ENCODE assay signal across 15 mouse cellular contexts in the genomic region with DNA sequence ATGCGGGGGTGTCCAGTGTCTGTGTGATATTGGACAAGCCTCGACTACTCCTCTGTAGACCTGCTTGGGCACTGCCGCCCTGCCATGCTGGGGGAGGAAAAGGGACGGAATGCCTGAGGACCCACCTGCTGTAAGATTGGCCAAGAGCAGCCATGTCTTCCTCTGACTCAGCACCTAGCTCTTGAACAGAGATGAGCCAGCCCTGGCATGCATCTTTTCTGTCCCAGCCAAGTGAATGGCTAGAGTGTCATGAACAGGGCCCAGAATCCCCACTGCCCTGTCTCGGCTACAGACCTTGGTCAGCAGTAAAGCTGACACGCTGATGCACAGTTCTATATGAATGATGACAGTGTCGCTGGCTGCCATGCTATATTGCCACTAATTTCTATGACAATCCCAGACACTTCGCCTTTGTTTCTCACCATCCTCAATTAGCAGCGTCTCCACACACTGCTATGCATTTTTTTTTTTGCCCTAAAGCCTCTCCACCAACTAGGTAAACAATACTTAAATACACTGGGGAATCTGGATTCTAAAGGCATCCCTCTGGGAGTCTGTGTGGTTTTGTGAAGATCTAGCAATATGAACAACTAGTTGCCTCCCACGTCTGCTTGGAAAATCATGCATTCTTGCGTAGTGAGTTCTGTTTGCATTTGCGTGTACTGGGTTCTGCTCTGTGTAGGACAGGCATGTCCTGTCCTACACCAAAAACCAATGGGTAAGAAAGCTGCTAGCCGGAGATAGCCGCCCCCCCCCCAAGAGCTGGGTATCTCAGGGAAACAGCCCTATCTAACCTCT.
"Had no signal": no experiment of that assay in that cellular context is flagged by ENCODE, and none has a peak within 500 bp of the region (broad histone marks: within the 10 kb centered on the region; RNA-seq: fewer than 3 reads in every experiment).

No protein-coding gene starts in this region.

- H3K4me1 ChIP-seq: limb, embryonic 12.5 days; liver, embryonic 13.5 days; lung, embryonic 15.5 days; megakaryocyte, embryonic 14.5 days had no signal

- DNase-seq: kidney, postnatal 25 days; liver; liver, embryonic 13.5 days; liver, postnatal 0 days; lung, postnatal 14 days; right cerebral cortex, postnatal 25 days; thymus, adult 18-20 months; thymus, postnatal 14 days had no signal

- H3K4me2 ChIP-seq: limb, embryonic 12.5 days; liver, embryonic 13.5 days; lung, embryonic 15.5 days; midbrain, embryonic 11.5 days; midbrain, embryonic 15.5 days; neural tube, embryonic 12.5 days had no signal

- H3K4me3 ChIP-seq: limb, embryonic 12.5 days; liver, embryonic 13.5 days; lung, embryonic 15.5 days; megakaryocyte, embryonic 14.5 days; midbrain, embryonic 15.5 days; neural tube, embryonic 12.5 days had no signal

- H3K9ac ChIP-seq: limb, embryonic 12.5 days; liver, embryonic 13.5 days; liver, postnatal 0 days; lung, embryonic 15.5 days; midbrain, embryonic 15.5 days; neural tube, embryonic 12.5 days had no signal

- H3K27me3 ChIP-seq: liver, embryonic 13.5 days; lung, embryonic 15.5 days; midbrain, embryonic 15.5 days; neural tube, embryonic 12.5 days had no signal

- H3K27ac ChIP-seq: limb, embryonic 12.5 days; liver, embryonic 13.5 days; lung, embryonic 15.5 days; macrophage; midbrain, embryonic 15.5 days; neural tube, embryonic 12.5 days had no signal

- H3K9me3 ChIP-seq: limb, embryonic 12.5 days; liver, embryonic 13.5 days; lung, embryonic 15.5 days; megakaryocyte, embryonic 14.5 days; midbrain, embryonic 15.5 days; neural tube, embryonic 12.5 days had no signal

- H3K36me3 ChIP-seq: limb, embryonic 12.5 days; liver, embryonic 13.5 days; lung, embryonic 15.5 days; midbrain, embryonic 15.5 days; neural tube, embryonic 12.5 days had no signal

- ATAC-seq: liver, postnatal 0 days; midbrain, embryonic 15.5 days had no signal
